ENCODE assay signal across 26 mouse cellular contexts in genomic region chr11:81765288-81765687, GRCm38 (mm10).
DNase-seq lines count a peak whose midpoint lies in the region; ATAC-seq and TF ChIP-seq lines count a peak whose summit lies in the region.
"Had no signal": no experiment of that assay in that cellular context is flagged by ENCODE, and none has a peak within 500 bp of the region (broad histone marks: within the 10 kb centered on the region; RNA-seq: fewer than 3 reads in every experiment).

No protein-coding gene starts in this region.

- no peaks in the 10 kb centered on the region for H3K9me3 ChIP-seq in embryonic facial prominence, embryonic 13.5 days
- H3K9me3 ChIP-seq: forebrain, embryonic 13.5 days; hindbrain, embryonic 13.5 days; limb, embryonic 12.5 days; stomach, embryonic 15.5 days had no signal

- TF ChIP-seq CTCF in gastrocnemius, adult 2 months (IDR thresholded peaks at IDR 0.05) = no peak

- peaks cover 9% of the 10 kb centered on the region for H3K4me1 ChIP-seq in embryonic facial prominence, embryonic 13.5 days
- H3K4me1 ChIP-seq: stomach, embryonic 15.5 days had no signal

- no peak overlapping the region for H3K4me3 ChIP-seq in gastrocnemius, adult 2 months
- H3K4me3 ChIP-seq in embryonic facial prominence, embryonic 13.5 days = no peak overlapping the region
- H3K4me3 ChIP-seq: forebrain, embryonic 13.5 days; hindbrain, embryonic 13.5 days; limb, embryonic 12.5 days; stomach, embryonic 15.5 days had no signal

- H3K27me3 ChIP-seq in embryonic facial prominence, embryonic 13.5 days = peaks cover 3% of the 10 kb centered on the region; the same call in 1 of the 2 replicates
- H3K27me3 ChIP-seq: forebrain, embryonic 13.5 days; stomach, embryonic 15.5 days had no signal

- no peak overlapping the region for H3K4me2 ChIP-seq in embryonic facial prominence, embryonic 13.5 days
- H3K4me2 ChIP-seq: forebrain, embryonic 13.5 days; heart, embryonic 11.5 days; hindbrain, embryonic 13.5 days; limb, embryonic 12.5 days; stomach, embryonic 15.5 days had no signal

- ATAC-seq in embryonic facial prominence, embryonic 13.5 days (ENCODE audit: insufficient number of reproducible peaks, insufficient read depth, low FRiP score, low TSS enrichment, low read depth) = no peak
- ATAC-seq: forebrain, embryonic 13.5 days; intestine, embryonic 16.5 days had no signal

- no peak overlapping the region for H3K9ac ChIP-seq in embryonic facial prominence, embryonic 13.5 days
- H3K9ac ChIP-seq: forebrain, embryonic 13.5 days; hindbrain, embryonic 13.5 days; limb, embryonic 12.5 days; liver, embryonic 14.5 days; stomach, embryonic 15.5 days had no signal

- no peaks in the 10 kb centered on the region for H3K36me3 ChIP-seq in embryonic facial prominence, embryonic 13.5 days
- H3K36me3 ChIP-seq: hindbrain, embryonic 13.5 days; limb, embryonic 12.5 days; stomach, embryonic 15.5 days had no signal

- 29% methylated on average over 5 of the region's 5 CpGs for WGBS in embryonic facial prominence, embryonic 13.5 days

- H3K27ac ChIP-seq in gastrocnemius, adult 2 months = no peak overlapping the region
- H3K27ac ChIP-seq in embryonic facial prominence, embryonic 13.5 days = peak overlapping the region; percentile 60
- H3K27ac ChIP-seq: forebrain, embryonic 13.5 days; hindbrain, embryonic 13.5 days; kidney, postnatal 0 days; limb, embryonic 12.5 days; liver, embryonic 14.5 days; macrophage; stomach, embryonic 15.5 days had no signal

- intact Hi-C loops in gastrocnemius, adult 2 months (cut with DNase I) = no loop called here
- intact Hi-C loops in gastrocnemius, postnatal 14 days (cut with DNase I; ENCODE audit: low total_unique reads) = no loop called here
- intact Hi-C loops in left cerebral cortex, postnatal 36 days (cut with DNase I) = loop anchor here (1.0 to 5.0 kb wide), 2 partner anchors 131 to 202 kb away; partner anchors contain the start of gene Asic2

- peak; percentile 26 for DNase-seq in gastrocnemius, adult 2 months
- no peak for DNase-seq in gastrocnemius, postnatal 25 days
- peak; percentile 17 for DNase-seq in gastrocnemius, postnatal 14 days
- DNase-seq in cerebellum, adult 8-10 months = no peak
- no peak for DNase-seq in testis, postnatal 14 days (ENCODE audit: low spot score)
- DNase-seq in left cerebral cortex, postnatal 36 days (ENCODE audit: low spot score in 2 of 2) = no peak
- DNase-seq: adrenal gland, postnatal 25 days; cerebellum, adult 18-20 months; cerebellum, postnatal 14 days; heart, postnatal 4 days; kidney, adult 8-10 months; layer of hippocampus, postnatal 36 days; lung, adult 2 months; lung, postnatal 10 days; right cerebral cortex, postnatal 14 days; thymus, postnatal 25 days had no signal

Comparison
In these comparisons a context has a peak if more than half of its experiments do, and no peak if none do; other contexts are left out.
1. DNase-seq: peak in gastrocnemius, adult 2 months (single experiment) and gastrocnemius, postnatal 14 days (single experiment); none in gastrocnemius, postnatal 25 days (single experiment), cerebellum, adult 8-10 months (single experiment), testis, postnatal 14 days (single experiment) and left cerebral cortex, postnatal 36 days (0 of 2).